ENCODE assay signal across 8 mouse cellular contexts in the genomic region with DNA sequence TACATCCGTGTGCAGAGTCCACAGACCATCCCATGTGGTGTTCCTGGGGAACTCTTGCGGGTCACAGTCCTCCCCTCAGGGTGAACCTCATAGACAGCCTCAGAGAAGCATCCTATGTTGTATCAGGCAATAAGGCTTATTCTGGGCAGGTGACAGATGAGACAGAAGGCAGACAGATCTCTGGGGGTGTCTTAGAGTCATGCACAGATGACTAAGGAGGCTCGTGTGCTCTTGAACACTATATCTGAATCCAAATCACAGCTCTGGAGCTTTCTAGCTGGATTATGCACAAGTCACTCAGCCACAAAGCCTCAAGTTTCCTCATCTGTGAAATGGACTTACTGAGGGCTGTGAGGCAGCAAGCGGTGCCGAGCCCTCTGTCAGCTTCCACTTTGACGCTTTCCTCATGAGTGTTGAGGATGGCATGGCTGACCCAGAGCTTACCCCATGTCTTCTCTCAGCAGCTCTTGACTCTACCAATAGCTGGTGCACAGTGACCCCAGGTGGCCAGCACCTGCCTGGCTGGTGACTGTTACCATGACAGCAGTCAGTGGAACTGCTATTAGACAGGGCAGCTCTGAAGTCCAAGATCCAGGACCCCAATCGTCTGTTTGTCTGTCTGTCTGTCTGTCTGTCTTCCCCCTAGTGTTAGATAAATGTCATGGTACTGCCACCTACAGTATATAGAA.
A peak's percentile ranks its signal among the peaks of the same experiment; 100 is the strongest.
DNase-seq lines count a peak whose midpoint lies in the region; ATAC-seq lines count a peak whose summit lies in the region.

No protein-coding gene starts in this region.

- no peaks in the 10 kb centered on the region for H3K36me3 ChIP-seq in heart, embryonic 15.5 days

- peak overlapping the region; percentile 49; the same call in 1 of the 2 replicates for H3K27ac ChIP-seq in heart, embryonic 15.5 days

- H3K4me1 ChIP-seq in heart, embryonic 15.5 days (replicated peaks), result peaks cover 48% of the 10 kb centered on the region

- no peak overlapping the region for H3K4me3 ChIP-seq in heart, embryonic 15.5 days

- no peak overlapping the region for H3K9ac ChIP-seq in heart, embryonic 15.5 days

- peak; percentile 61 for ATAC-seq in heart, embryonic 15.5 days (replicated peaks; ENCODE audit: insufficient number of reproducible peaks, insufficient read depth, low FRiP score, low read depth)
- ATAC-seq in erythroid progenitor cell, adult 5-6 weeks (replicated peaks; ENCODE audit: low FRiP score, poor library complexity, severe bottlenecking), result no peak

- WGBS in heart, embryonic 15.5 days, result 57% methylated on average over 7 of the region's 7 CpGs

- no peaks in the 10 kb centered on the region for H3K9me3 ChIP-seq in heart, embryonic 15.5 days (replicated peaks)

- DNase-seq in layer of hippocampus, adult 11-12 months (ENCODE audit: low spot score), result peak; percentile 62
- DNase-seq in layer of hippocampus, adult 8-10 months (ENCODE audit: low spot score in 2 of 2), result no peak
- DNase-seq in ES-CJ7 (ENCODE audit: low read depth, low spot score), result peak; percentile 71
- DNase-seq in cerebellum, postnatal 36 days, result peak; percentile 43 to 50
- peak; percentile 82 to 86 for DNase-seq in kidney, postnatal 4 days
- DNase-seq in retina, postnatal 1 day, result peak; percentile 42

- H3K4me2 ChIP-seq in heart, embryonic 15.5 days, result no peak overlapping the region

- H3K27me3 ChIP-seq in heart, embryonic 15.5 days, result no peaks in the 10 kb centered on the region

Comparison
In these comparisons a context has a peak if more than half of its experiments do, and no peak if none do; other contexts are left out.
1. DNase-seq: peak in layer of hippocampus, adult 11-12 months (single experiment), ES-CJ7 (single experiment), cerebellum, postnatal 36 days (2 of 2), kidney, postnatal 4 days (2 of 2) and retina, postnatal 1 day (single experiment); none in layer of hippocampus, adult 8-10 months (0 of 2).